Mouse (Mus musculus) liver, embryonic 16.5 days (tissue): ENCODE measurements around the gene Olfr998. TPM values are rescaled to one million over a fixed set of nuclear protein-coding genes. Genes with fewer than 3 reads are reported as not detected.
"Not testable (repeated sequence)": the region's sequence is repeated elsewhere in the genome, so short reads cannot be mapped to it uniquely, and the experiment has no call there.

Experiments
- ATAC-seq: fragments of 200-750 bp; cut with Nextera tagmentation; 2 replicates; pipeline ENCODE4 v1.8.0; 2017; ENCODE audit warnings: low read depth, mild to moderate bottlenecking, moderate number of reproducible peaks, moderate library complexity
- H3K27ac ChIP-seq: fragments of 300-500 bp; sonication (generic); 2 replicates; pipeline ENCODE4 v1.5.1; 2014; ENCODE audit warnings: mild to moderate bottlenecking, low read length
- H3K27me3 ChIP-seq: fragments of 300-500 bp; sonication (generic); 2 replicates; pipeline ENCODE4 v1.6.1; 2014; ENCODE audit warnings: low read depth, low read length, mixed read lengths; ENCODE audit not compliant: control insufficient read depth, insufficient read depth
- H3K36me3 ChIP-seq: fragments of 300-500 bp; sonication (generic); 2 replicates; pipeline ENCODE4 v1.6.1; 2014; ENCODE audit warnings: mild to moderate bottlenecking; ENCODE audit not compliant: control insufficient read depth, insufficient read depth
- H3K4me1 ChIP-seq: fragments of 300-500 bp; sonication (generic); 2 replicates; pipeline ENCODE4 v1.6.1; 2014; ENCODE audit warnings: low read depth, low read length, mixed read lengths; ENCODE audit not compliant: control insufficient read depth
- H3K4me2 ChIP-seq: fragments of 300-500 bp; sonication (generic); 2 replicates; pipeline ENCODE4 v1.6.1; 2014; ENCODE audit warnings: low read depth, low read length, mixed read lengths
- H3K4me3 ChIP-seq: fragments of 300-500 bp; sonication (generic); 2 replicates; pipeline ENCODE4 v1.5.1; 2014; ENCODE audit warnings: low read depth, mild to moderate bottlenecking, low read length
- H3K9ac ChIP-seq: fragments of 300-500 bp; sonication (generic); 2 replicates; pipeline ENCODE4 v1.6.1; 2014; ENCODE audit warnings: low read depth, low read length
- H3K9me3 ChIP-seq: fragments of 300-500 bp; sonication (generic); replicated peaks from 2 replicates; pipeline ENCODE4 v1.6.1; 2016; ENCODE audit warnings: low read length; ENCODE audit not compliant: control insufficient read depth
- WGBS: fragments of 180-500 bp; shearing (Covaris S2); extraction: QIAGEN DNeasy Blood & Tissue Kit; methylation state at CpG from one replicate; pipeline ENCODE4 v1.1.7; 2014; ENCODE audit not compliant: insufficient replicate concordance; 5-methylcytosine and 5-hydroxymethylcytosine counted together
- polyA plus RNA-seq: library from polyadenylated mRNA; unstranded; fragments of >200 nt; fragmentation: Nextera tagmentation; extraction: Ambion mirVana; gene quantifications from 2 replicates; pipeline ENCODE4 v1.2.1, GENCODE M21; 2015

The Olfr998 gene
- polyA plus RNA-seq, result not detected in 2 replicates

- H3K9ac ChIP-seq, H3K4me1 ChIP-seq, H3K36me3 ChIP-seq, H3K27ac ChIP-seq, H3K4me2 ChIP-seq, H3K9me3 ChIP-seq, ATAC-seq, H3K4me3 ChIP-seq, H3K27me3 ChIP-seq: not testable (repeated sequence)
- WGBS, result 47% methylated on average over 2 of the region's 2 CpGs
These were observed at the start of gene Olfr998 for GRCm38 (mm10) chr2:85588648-85589047. Gene Olfr998 (plus strand): TSS chr2:85588948.

- ATAC-seq, result no peak
- Histone ChIP-seq H3K27ac (no peak overlapping the region), H3K4me3 (no peak overlapping the region), H3K36me3 (no peaks in the 10 kb centered on the region), H3K9ac (no peak overlapping the region), H3K9me3 (no peaks in the 10 kb centered on the region), H3K4me1 (no peaks in the 10 kb centered on the region), H3K27me3 (no peaks in the 10 kb centered on the region), H3K4me2 (no peak overlapping the region)
- 21% methylated on average over 1 of the region's 1 CpGs for WGBS
These were observed 33.9 kb upstream of the Olfr998 start for GRCm38 (mm10) chr2:85554806-85555205.

- Histone ChIP-seq H3K4me1 (no peaks in the 10 kb centered on the region), H3K9ac (no peak overlapping the region), H3K4me2 (no peak overlapping the region), H3K27me3 (no peaks in the 10 kb centered on the region), H3K36me3 (no peaks in the 10 kb centered on the region), H3K4me3 (no peak overlapping the region), H3K9me3 (no peaks in the 10 kb centered on the region), H3K27ac (no peak overlapping the region)
- 27% methylated on average over 4 of the region's 4 CpGs for WGBS
- no peak for ATAC-seq
These were observed 28.5 kb upstream of the Olfr998 start for GRCm38 (mm10) chr2:85560226-85560625.

- no peak for ATAC-seq
- 23% methylated on average over 4 of the region's 4 CpGs for WGBS
These were observed 27.6 kb upstream of the Olfr998 start for GRCm38 (mm10) chr2:85561187-85561586.

DNA sequence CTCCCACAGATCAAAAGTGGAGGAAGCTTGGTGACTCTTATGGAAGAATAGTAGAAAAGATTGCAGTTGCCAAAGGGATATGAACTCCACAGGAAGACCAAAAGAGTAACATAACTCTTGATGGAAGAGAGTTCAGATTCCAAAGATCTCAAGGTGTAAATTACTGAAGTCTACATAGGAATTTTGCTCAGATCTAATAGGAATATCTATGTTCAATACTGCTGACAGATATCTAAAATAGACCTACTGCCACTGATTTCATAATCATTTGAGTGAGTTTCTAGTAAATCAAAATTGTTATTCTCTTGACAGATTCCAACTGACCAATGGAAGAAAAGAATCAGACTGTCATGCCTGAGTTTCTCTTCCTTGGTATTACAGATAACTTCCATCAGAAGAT, 9.8 kb upstream of the Olfr998 start, which contains the start of gene Olfr996:
Gene Olfr996 (plus strand): TSS at position 301 of the 400 bp plus-strand sequence.
- H3K27ac ChIP-seq, result no peak within 1 kb of the TSS
- no peaks in the 10 kb centered on the region for H3K9me3 ChIP-seq
- no peak for ATAC-seq
- H3K4me2 ChIP-seq, result no peak within 1 kb of the TSS
- H3K4me1 ChIP-seq, result no peaks in the 10 kb centered on the region
- H3K4me3 ChIP-seq, result no peak within 1 kb of the TSS
- no peaks in the 10 kb centered on the region for H3K36me3 ChIP-seq
- no peaks in the 10 kb centered on the region for H3K27me3 ChIP-seq
- H3K9ac ChIP-seq, result no peak within 1 kb of the TSS

More at GRCm38 (mm10) chr2:85561187-85561586, 27.6 kb upstream of the Olfr998 start:
- Histone ChIP-seq H3K4me2 (no peak overlapping the region), H3K27ac (no peak overlapping the region), H3K36me3 (no peaks in the 10 kb centered on the region), H3K27me3 (no peaks in the 10 kb centered on the region), H3K9me3 (no peaks in the 10 kb centered on the region), H3K4me3 (no peak overlapping the region), H3K9ac (no peak overlapping the region), H3K4me1 (no peaks in the 10 kb centered on the region)

DNA sequence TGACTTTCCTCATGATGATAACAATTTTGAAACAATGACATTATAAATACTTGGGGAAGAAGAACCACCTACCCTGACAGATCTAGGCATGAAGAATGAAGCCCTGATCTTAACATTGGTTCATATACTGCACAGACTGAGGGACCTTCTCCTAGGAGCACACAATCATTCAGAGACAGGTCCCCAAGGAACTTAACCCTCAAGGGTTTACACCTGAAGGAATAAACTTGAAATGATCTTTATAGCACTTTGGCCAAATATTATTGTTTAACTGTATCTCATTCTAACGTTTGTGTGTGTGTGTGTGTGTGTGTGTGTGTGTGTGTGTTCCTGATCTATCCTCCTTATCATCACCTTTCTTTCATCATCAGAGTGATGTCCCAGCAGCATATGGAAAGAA, 23.1 kb downstream of the Olfr998 start, which contains the start of gene Olfr1000:
Gene Olfr1000 (minus strand): TSS at position 101 of the 400 bp plus-strand sequence.
- no peak for ATAC-seq
- Histone ChIP-seq H3K27ac (no peak within 1 kb of the TSS), H3K9me3 (no peaks in the 10 kb centered on the region), H3K4me2 (no peak within 1 kb of the TSS), H3K36me3 (no peaks in the 10 kb centered on the region), H3K4me1 (no peaks in the 10 kb centered on the region), H3K4me3 (no peak within 1 kb of the TSS), H3K9ac (no peak within 1 kb of the TSS), H3K27me3 (no peaks in the 10 kb centered on the region)
- 19% methylated on average over 1 of the region's 1 CpGs for WGBS

Other genes starting within 250 kb of the Olfr998 start
- not detected in 2 replicates for gene Olfr987, start 249.6 kb upstream of the Olfr998 start, polyA plus RNA-seq
- gene Olfr988, start 225.7 kb upstream of the Olfr998 start, polyA plus RNA-seq, result not detected in 2 replicates
- gene Olfr992, start 179.5 kb upstream of the Olfr998 start, polyA plus RNA-seq, result not detected in 2 replicates
- not detected in 2 replicates for gene Olfr993, start 174.1 kb upstream of the Olfr998 start, polyA plus RNA-seq
- not detected in 2 replicates for gene Olfr994, start 152.5 kb upstream of the Olfr998 start, polyA plus RNA-seq
- not detected in 2 replicates for gene Olfr995, start 145.3 kb upstream of the Olfr998 start, polyA plus RNA-seq
- gene 4833423E24Rik, start 69.9 kb upstream of the Olfr998 start, polyA plus RNA-seq, result not detected in 2 replicates
- not detected in 2 replicates for gene Olfr996, start 9.7 kb upstream of the Olfr998 start, polyA plus RNA-seq
- not detected in 2 replicates for gene Olfr1000, start 23.0 kb downstream of the Olfr998 start, polyA plus RNA-seq
- gene Olfr1002, start 61.8 kb downstream of the Olfr998 start, polyA plus RNA-seq, result not detected in 2 replicates
- not detected in 2 replicates for gene Olfr154, start 75.5 kb downstream of the Olfr998 start, polyA plus RNA-seq
- gene Olfr1006, start 89.8 kb downstream of the Olfr998 start, polyA plus RNA-seq, result not detected in 2 replicates
- not detected in 2 replicates for gene Olfr1008, start 100.5 kb downstream of the Olfr998 start, polyA plus RNA-seq
- gene Olfr1009, start 126.5 kb downstream of the Olfr998 start, polyA plus RNA-seq, result not detected in 2 replicates
- not detected in 2 replicates for gene Olfr1012, start 173.8 kb downstream of the Olfr998 start, polyA plus RNA-seq
- gene Olfr1013, start 178.2 kb downstream of the Olfr998 start, polyA plus RNA-seq, result not detected in 2 replicates
- gene Olfr1014, start 183.8 kb downstream of the Olfr998 start, polyA plus RNA-seq, result not detected in 2 replicates
- not detected in 2 replicates for gene Olfr1015, start 193.1 kb downstream of the Olfr998 start, polyA plus RNA-seq
- not detected in 2 replicates for gene Olfr1016, start 213.6 kb downstream of the Olfr998 start, polyA plus RNA-seq
- gene Olfr1018, start 229.5 kb downstream of the Olfr998 start, polyA plus RNA-seq, result not detected in 2 replicates